Mouse (Mus musculus) testis, adult 2 months (tissue): ENCODE results near the gene Gse1. TPM values are rescaled to one million over a fixed set of nuclear protein-coding genes. Genes with fewer than 3 reads are reported as not detected.

Experiments used
- H3K27ac ChIP-seq: fragments of 200-500 bp; 2 replicates; pipeline ENCODE4 v1.5.1; 2012; ENCODE audit warnings: low read depth, low read length; ENCODE audit not compliant: control insufficient read depth, insufficient read depth
- H3K27me3 ChIP-seq: fragments of 200-500 bp; 2 replicates; pipeline ENCODE4 v1.6.1; 2012; ENCODE audit warnings: mild to moderate bottlenecking, low read length, moderate library complexity; ENCODE audit not compliant: control insufficient read depth, insufficient read depth
- H3K36me3 ChIP-seq: fragments of 200-500 bp; 2 replicates; pipeline ENCODE4 v1.6.1; 2012; ENCODE audit warnings: mild to moderate bottlenecking, low read length; ENCODE audit not compliant: control insufficient read depth, insufficient read depth
- H3K4me1 ChIP-seq: fragments of 200-500 bp; 2 replicates; pipeline ENCODE4 v1.6.1; 2012; ENCODE audit warnings: low read length; ENCODE audit not compliant: control insufficient read depth, insufficient read depth
- H3K4me3 ChIP-seq: fragments of 200-500 bp; 2 replicates; pipeline ENCODE4 v1.5.1; 2012; ENCODE audit warnings: low read depth, mild to moderate bottlenecking, low read length, moderate library complexity, mixed read lengths; ENCODE audit not compliant: control insufficient read depth
- CTCF ChIP-seq: fragments of 200-500 bp; IDR thresholded peaks from 2 replicates; pipeline ENCODE4 v1.5.1; 2012; ENCODE audit warnings: low read depth, mild to moderate bottlenecking, inconsistent platforms, low read length, moderate library complexity; ENCODE audit not compliant: control insufficient read depth, insufficient read depth, insufficient replicate concordance
- POLR2A ChIP-seq: fragments of 200-500 bp; IDR thresholded peaks from 2 replicates; pipeline ENCODE4 v1.6.1; 2012; ENCODE audit warnings: low read depth, mild to moderate bottlenecking, inconsistent platforms, low read length, moderate library complexity; ENCODE audit not compliant: control insufficient read depth
- polyA plus RNA-seq: library from polyadenylated mRNA; depleted of rRNA; stranded (reverse); fragments of >200 nt; gene quantifications from 2 replicates; pipeline ENCODE4 v1.2.3, GENCODE M21; 2012

Gse1 gene
- polyA plus RNA-seq, 1 experiment: 4.0 TPM

DNA sequence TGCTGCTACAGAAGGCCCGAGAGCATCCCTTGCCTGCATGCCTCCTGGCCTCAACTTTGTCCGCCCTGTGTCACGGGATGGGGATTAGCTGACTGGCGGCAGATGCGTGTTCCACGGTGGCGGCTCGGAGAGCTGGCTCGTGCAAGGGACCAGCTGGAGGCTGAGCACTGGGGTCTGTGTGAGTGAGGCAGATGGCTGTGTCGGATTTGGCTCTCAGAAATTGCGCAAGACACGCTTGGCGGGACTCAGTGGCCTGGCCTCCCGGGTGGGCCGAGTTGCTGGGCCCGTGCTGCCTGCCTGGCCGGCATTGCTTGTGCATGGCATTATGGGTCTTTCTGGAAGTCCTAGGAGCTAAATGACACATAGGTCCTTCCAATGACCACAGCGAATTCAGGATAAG is 81.1 kb downstream of the Gse1 start:
- TF ChIP-seq CTCF: no peak
- no peak for TF ChIP-seq POLR2A
- Histone ChIP-seq H3K4me3 (no peak overlapping the region), H3K36me3 (no peaks in the 10 kb centered on the region), H3K27ac (no peak overlapping the region), H3K27me3 (no peaks in the 10 kb centered on the region), H3K4me1 (no peaks in the 10 kb centered on the region)

DNA sequence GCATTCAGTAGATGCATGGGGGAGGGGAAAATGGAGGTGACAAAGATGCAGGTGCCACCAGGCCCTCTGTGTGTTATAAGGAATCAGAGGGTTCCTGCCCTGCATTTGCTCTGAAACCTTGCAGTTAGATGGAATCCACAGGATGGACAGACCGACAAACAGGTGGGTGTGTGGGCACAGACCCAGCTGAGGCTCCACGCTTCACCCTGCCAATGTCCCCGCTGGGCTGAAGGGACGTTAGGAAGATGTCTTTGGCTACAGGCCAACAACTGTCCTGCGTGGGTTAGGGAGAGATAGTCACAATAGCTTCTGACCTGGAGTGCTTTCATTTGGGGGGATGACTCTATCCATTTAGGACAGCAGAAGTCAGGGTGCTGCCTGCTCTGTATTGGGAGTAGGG is 81.8 kb downstream of the Gse1 start:
- Histone ChIP-seq H3K27ac (no peak overlapping the region), H3K4me1 (no peaks in the 10 kb centered on the region), H3K27me3 (no peaks in the 10 kb centered on the region), H3K4me3 (no peak overlapping the region), H3K36me3 (no peaks in the 10 kb centered on the region)
- TF ChIP-seq POLR2A (no peak), CTCF (no peak)

DNA sequence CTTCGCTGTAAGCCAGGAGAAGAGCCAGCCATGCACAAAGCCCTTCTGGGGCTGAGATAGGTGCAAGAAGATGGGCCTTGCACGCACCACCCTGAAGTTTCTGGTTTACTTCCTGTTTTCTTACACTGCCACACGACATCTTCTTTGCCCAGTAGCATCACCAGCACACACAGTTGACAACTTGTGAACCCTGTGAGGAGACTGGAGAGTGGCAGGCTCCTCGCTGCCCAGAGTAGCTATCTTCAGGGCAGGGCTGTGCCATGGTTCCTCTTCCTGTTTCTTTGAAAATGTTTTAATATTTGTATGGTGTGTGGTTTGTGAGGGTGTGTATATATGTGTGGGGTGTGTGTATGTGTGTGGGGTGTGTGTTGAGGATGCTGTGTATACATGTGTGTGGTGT is 84.2 kb downstream of the Gse1 start:
- H3K4me3 ChIP-seq: no peak overlapping the region
- TF ChIP-seq POLR2A (no peak), CTCF (no peak)
- no peaks in the 10 kb centered on the region for H3K4me1 ChIP-seq
- no peaks in the 10 kb centered on the region for H3K27me3 ChIP-seq
- H3K27ac ChIP-seq: no peak overlapping the region
- no peaks in the 10 kb centered on the region for H3K36me3 ChIP-seq

DNA sequence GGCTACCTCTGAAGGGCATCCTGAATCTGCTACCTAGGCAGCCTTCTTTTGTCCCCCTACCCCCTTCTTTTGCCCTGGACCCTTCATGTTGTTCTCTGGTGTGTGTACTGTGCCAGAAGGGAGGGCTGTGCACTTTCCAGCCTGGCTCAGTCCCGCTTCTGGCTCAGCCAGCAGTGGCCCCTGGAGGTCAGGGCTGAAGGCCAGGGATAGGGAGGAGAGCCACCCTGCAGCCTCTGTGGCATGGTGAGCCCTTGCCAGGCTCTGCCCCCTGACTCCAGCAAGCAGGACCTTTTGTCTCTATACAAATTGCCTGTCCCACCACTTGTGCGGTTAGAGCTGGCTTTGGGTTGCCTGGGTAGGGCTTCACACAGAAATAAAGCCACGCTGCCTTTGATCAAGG is 85.4 kb downstream of the Gse1 start:
- no peak for TF ChIP-seq POLR2A
- TF ChIP-seq CTCF: no peak
- H3K36me3 ChIP-seq: no peaks in the 10 kb centered on the region
- no peak overlapping the region for H3K27ac ChIP-seq
- no peaks in the 10 kb centered on the region for H3K4me1 ChIP-seq
- H3K27me3 ChIP-seq: no peaks in the 10 kb centered on the region
- no peak overlapping the region for H3K4me3 ChIP-seq

DNA sequence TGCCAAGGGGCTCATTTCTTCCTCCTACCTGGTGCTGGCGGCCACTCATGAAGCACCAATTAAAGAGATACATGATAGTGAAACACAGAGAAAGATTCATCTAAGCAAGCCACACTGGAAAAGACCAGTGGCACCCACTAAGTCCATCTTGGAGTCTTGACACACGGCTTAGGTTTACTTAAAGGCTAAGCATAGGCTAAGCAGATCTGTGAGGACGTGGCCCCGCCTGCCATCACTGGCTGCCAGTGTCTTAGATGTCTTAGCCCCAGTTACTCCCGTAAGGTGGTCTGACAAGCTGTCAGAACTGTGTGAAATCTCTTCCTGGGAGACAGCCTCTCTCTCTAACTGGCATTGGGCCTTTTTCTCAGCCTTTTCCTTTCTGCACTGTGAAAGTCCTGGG is 86.7 kb downstream of the Gse1 start:
- H3K27me3 ChIP-seq: no peaks in the 10 kb centered on the region
- peaks cover 3% of the 10 kb centered on the region for H3K4me1 ChIP-seq
- H3K4me3 ChIP-seq: no peak overlapping the region
- no peak overlapping the region for H3K27ac ChIP-seq
- no peaks in the 10 kb centered on the region for H3K36me3 ChIP-seq
- no peak for TF ChIP-seq CTCF
- no peak for TF ChIP-seq POLR2A

DNA sequence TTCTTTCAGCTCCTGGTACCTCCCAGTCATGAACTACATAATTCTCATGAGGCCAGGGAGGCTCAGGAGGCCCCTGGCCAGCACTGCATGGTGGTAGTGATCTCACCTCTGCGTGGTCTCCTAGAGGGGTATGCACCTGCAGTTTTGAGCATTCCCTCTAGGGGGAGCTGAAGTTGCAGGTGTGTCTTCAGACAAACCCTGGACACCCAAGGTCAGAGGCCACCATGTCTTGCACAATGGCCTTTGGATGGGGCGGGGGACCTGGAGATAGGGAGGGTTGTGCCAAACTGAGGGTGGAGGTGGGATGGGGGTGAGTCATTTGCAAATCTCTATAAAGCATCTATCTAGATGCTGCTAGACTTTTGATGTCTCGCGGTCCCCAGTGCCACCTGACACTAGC is 87.4 kb downstream of the Gse1 start:
- peak; percentile 62; the same call in 1 of the 2 replicates for TF ChIP-seq CTCF
- TF ChIP-seq POLR2A: no peak
- Histone ChIP-seq H3K27ac (no peak overlapping the region), H3K27me3 (no peaks in the 10 kb centered on the region), H3K36me3 (no peaks in the 10 kb centered on the region), H3K4me3 (no peak overlapping the region), H3K4me1 (peaks cover 3% of the 10 kb centered on the region)

DNA sequence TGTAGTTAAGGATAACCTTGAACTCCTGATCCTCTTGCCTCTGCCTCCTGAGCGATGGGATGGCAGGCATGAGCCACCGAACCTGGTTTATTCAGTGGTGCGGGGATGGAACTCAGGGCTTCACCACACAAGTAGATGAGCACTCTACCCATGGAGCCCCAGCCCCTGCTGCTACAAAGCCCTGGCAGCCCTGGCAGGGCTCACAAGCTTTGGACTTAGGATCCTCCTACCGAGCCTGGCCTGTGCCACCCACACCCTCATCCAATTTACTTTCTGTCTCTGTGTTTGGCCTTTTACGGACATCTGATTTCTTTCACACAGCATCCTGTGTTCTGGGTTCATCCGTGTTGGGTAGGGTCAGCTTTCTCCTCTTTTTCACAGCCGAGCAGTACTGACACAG is 88.5 kb downstream of the Gse1 start:
- Histone ChIP-seq H3K27me3 (no peaks in the 10 kb centered on the region), H3K36me3 (no peaks in the 10 kb centered on the region), H3K4me3 (no peak overlapping the region), H3K27ac (no peak overlapping the region), H3K4me1 (peaks cover 3% of the 10 kb centered on the region)
- TF ChIP-seq POLR2A: no peak
- TF ChIP-seq CTCF: no peak

DNA sequence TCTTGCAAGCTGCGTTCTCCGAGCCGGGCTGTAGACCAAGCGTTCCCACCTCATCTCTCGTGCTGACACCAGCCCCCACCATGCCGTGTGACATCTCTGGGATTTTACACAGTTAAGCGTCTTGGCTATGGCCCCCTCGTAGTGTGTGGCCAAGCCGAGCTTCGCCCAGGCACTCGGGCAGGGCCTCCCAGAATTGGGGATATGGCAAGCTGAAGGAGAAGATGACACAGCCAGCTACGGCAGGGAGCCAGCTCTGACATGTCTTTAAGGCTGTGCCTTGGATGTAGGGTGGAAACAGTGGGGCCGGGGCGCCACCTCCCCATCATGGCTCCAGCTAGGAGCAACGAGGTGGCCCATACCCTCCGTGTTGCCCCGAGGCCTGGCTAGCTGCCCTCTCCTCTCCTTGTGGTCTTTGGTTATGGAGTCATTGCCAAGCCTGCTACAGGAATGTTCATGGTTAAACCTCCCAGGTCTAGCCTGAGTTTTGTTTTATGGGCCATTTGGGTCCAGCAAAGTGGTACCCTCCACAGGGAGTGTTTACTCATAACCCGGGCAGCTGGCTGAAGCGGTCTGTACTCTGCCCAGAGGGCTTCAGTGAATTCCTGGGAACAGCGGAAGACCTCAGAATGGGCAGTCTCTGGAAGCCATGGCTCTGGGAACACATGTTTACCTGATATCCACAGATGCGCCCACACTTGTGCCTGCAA is 89.0 kb downstream of the Gse1 start:
- no peak overlapping the region for H3K27ac ChIP-seq
- TF ChIP-seq POLR2A (no peak), CTCF (no peak)
- no peaks in the 10 kb centered on the region for H3K36me3 ChIP-seq
- no peaks in the 10 kb centered on the region for H3K27me3 ChIP-seq
- no peak overlapping the region for H3K4me3 ChIP-seq
- H3K4me1 ChIP-seq: peaks cover 3% of the 10 kb centered on the region
